Mouse (Mus musculus) spleen, adult 2 months (tissue): ENCODE data around the gene Nfic.

ENCODE experiments used
- CTCF ChIP-seq: fragments of 200-500 bp; IDR thresholded peaks from 2 replicates; pipeline ENCODE4 v1.5.1; 2011; ENCODE audit warnings: mild to moderate bottlenecking, inconsistent platforms; ENCODE audit not compliant: insufficient read depth, insufficient read length, insufficient replicate concordance; ENCODE audit errors: extremely low read depth
- POLR2A ChIP-seq: fragments of 200-500 bp; IDR thresholded peaks from 2 replicates; pipeline ENCODE4 v1.6.1; 2011; ENCODE audit warnings: low read depth, low read length, inconsistent platforms

GRCm38 (mm10) chr10:81379183-81379553, 76.3 kb downstream of the Nfic start:
- no peak for TF ChIP-seq CTCF
- no peak for TF ChIP-seq POLR2A
